Mouse (Mus musculus) megakaryocyte, embryonic 14.5 days (primary cell): ENCODE data around the gene Lurap1l.

Experiments
- FLI1 ChIP-seq: IDR thresholded peaks from 2 replicates; pipeline ENCODE4 v1.6.1; 2012; ENCODE audit warnings: low read length, inconsistent platforms, mixed read lengths
- GATA1 ChIP-seq: IDR thresholded peaks from 3 replicates; pipeline ENCODE4 v1.6.1; 2012; ENCODE audit warnings: mixed read lengths, low read length, inconsistent platforms, borderline replicate concordance

- TF ChIP-seq GATA1 (no peak), FLI1 (no peak)
Measured at GRCm38 (mm10) chr4:80940946-80941345, 30.5 kb downstream of the Lurap1l start.
